Mouse (Mus musculus) lung, adult 2 months (tissue): ENCODE measurements at regions not wholly inside any gene's neighbourhood (a gene's known extent, or its start where the extent isn't known, plus 50 kb on each side); places are given as distances from the start of the nearest gene placed in this dataset.

Source experiments
- DNase-seq: peaks from one replicate; pipeline ENCODE4 v3.0.0; 2022
- H3K4me1 ChIP-seq: fragments of 200-500 bp; 2 replicates; pipeline ENCODE4 v1.6.1; 2011; ENCODE audit warnings: low read length; ENCODE audit not compliant: control insufficient read depth, insufficient read depth
- H3K4me3 ChIP-seq: fragments of 200-500 bp; replicated peaks from 2 replicates; pipeline ENCODE3; 2011; ENCODE audit warnings: low read depth, mild to moderate bottlenecking, control low read depth, low read length; ENCODE audit errors: extremely low read depth
- CTCF ChIP-seq: fragments of 200-500 bp; IDR thresholded peaks from 2 replicates; pipeline ENCODE4 v1.5.1; 2011; ENCODE audit warnings: mild to moderate bottlenecking, low read length, control low read depth; ENCODE audit not compliant: insufficient read depth
- POLR2A ChIP-seq: fragments of 200-500 bp; IDR thresholded peaks from 2 replicates; pipeline ENCODE4 v1.6.1; 2011; ENCODE audit warnings: low read depth, mild to moderate bottlenecking, control low read depth, low read length, borderline replicate concordance; ENCODE audit errors: extremely low read depth
- WGBS: fragments of 180-500 bp; shearing (Covaris S2); methylation state at CpG from one replicate; pipeline ENCODE4 v1.1.7; 2018; 5-methylcytosine and 5-hydroxymethylcytosine counted together

- no peaks in the 10 kb centered on the region for H3K4me1 ChIP-seq
- DNase-seq, result no peak
- H3K4me3 ChIP-seq, result no peak overlapping the region
- WGBS, result 63% methylated on average over 8 of the region's 8 CpGs
- TF ChIP-seq CTCF (no peak), POLR2A (no peak)
These were observed 66.6 kb upstream of the Egr2 start for GRCm38 (mm10) chr10:67468724-67469123.

- 78% methylated on average over 6 of the region's 6 CpGs for WGBS
- Histone ChIP-seq H3K4me3 (no peak overlapping the region), H3K4me1 (no peaks in the 10 kb centered on the region)
- DNase-seq, result no peak
- TF ChIP-seq POLR2A, result no peak
- no peak for TF ChIP-seq CTCF
These were observed 62.3 kb upstream of the Egr2 start for GRCm38 (mm10) chr10:67473016-67473415.

GRCm38 (mm10) chr10:67474336-67474735 lies 60.9 kb upstream of the Egr2 start:
- TF ChIP-seq POLR2A, result no peak
- no peak for TF ChIP-seq CTCF
- Histone ChIP-seq H3K4me1 (no peaks in the 10 kb centered on the region), H3K4me3 (no peak overlapping the region)
- WGBS, result 63% methylated on average over 2 of the region's 2 CpGs
- DNase-seq, result no peak

GRCm38 (mm10) chr10:67482268-67482667 lies 53.0 kb upstream of the Egr2 start:
- 60% methylated on average over 14 of the region's 14 CpGs for WGBS
- TF ChIP-seq POLR2A (no peak), CTCF (no peak)

GRCm38 (mm10) chr10:67483371-67483770 lies 51.9 kb upstream of the Egr2 start:
- 64% methylated on average over 7 of the region's 7 CpGs for WGBS
- TF ChIP-seq POLR2A, result no peak
- TF ChIP-seq CTCF, result no peak
- no peak for DNase-seq
- no peak overlapping the region for H3K4me3 ChIP-seq
- no peaks in the 10 kb centered on the region for H3K4me1 ChIP-seq

More at GRCm38 (mm10) chr10:67482268-67482667, 53.0 kb upstream of the Egr2 start:
- Histone ChIP-seq H3K4me1 (no peaks in the 10 kb centered on the region), H3K4me3 (no peak overlapping the region)
- DNase-seq, result no peak

GRCm38 (mm10) chr10:67484091-67484745 lies 51.1 kb upstream of the Egr2 start:
- Histone ChIP-seq H3K4me3 (no peak overlapping the region), H3K4me1 (no peaks in the 10 kb centered on the region)
- WGBS, result 84% methylated on average over 3 of the region's 3 CpGs
- DNase-seq, result no peak
- TF ChIP-seq CTCF, result no peak
- no peak for TF ChIP-seq POLR2A
